Mouse (Mus musculus): ENCODE data around the gene Hk2.
"Not testable (repeated sequence)": the region's sequence is repeated elsewhere in the genome, so short reads cannot be mapped to it uniquely, and the experiment has no call there.

The Hk2 gene

DNA sequence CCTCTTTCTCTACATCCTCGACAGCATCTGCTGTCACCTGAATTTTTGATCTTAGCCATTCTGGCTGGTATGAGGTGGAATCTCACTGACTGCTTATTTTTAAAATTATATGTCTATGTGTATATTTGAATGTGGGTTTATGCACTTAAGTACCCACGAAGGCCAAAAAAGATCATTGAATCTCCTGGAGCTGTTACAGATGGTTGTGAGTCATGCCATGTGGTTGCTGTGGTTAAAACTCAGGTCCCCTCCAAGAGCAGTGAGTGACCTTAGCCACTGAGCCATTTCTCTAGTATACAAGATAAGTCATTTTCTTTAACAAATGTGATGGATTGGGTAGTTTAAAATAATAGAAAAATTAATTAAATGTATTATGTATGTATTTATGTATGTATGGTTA lies 95.0 kb downstream of the Hk2 start:
- not testable (repeated sequence) for DNase-seq

DNA sequence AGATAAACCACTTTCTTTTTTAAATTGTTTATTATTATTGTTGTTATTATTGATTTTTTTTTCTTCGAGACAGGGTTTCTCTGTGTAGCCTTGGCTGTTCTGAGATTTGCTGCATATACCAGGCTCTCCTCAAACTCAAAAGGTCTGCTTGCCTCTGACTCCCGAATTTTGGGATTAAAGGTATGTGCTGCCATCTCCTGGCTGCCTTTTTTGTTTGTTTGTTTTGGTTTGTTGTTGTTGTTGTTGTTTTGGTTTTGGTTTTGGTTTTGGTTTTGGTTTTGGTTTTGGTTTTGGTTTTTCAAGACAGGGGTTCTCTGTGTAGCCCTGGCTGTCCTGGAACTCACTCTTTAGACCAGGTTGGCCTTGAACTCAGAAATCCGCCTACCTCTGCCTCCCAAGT lies 96.6 kb downstream of the Hk2 start:
- not testable (repeated sequence) for DNase-seq
